Mouse (Mus musculus): ENCODE results near the gene Mtrf1l. TPM values are rescaled to one million over a fixed set of nuclear protein-coding genes. Genes with fewer than 3 reads are reported as not detected.

Gene Mtrf1l
- polyA plus RNA-seq, 1 experiment from 2014 or later: 9.3 TPM

- no peak overlapping the region for H3K4me2 ChIP-seq (replicated peaks; ENCODE audit: low read depth)
- H3K9ac ChIP-seq (ENCODE audit: low read depth, low read length): no peak overlapping the region
- no peak overlapping the region for H3K27ac ChIP-seq (ENCODE audit: low read depth, low read length)
- no peak overlapping the region for H3K4me3 ChIP-seq (ENCODE audit: low read depth, low read length)
- H3K4me1 ChIP-seq (replicated peaks; ENCODE audit: control insufficient read depth, insufficient read depth, low read length): no peaks in the 10 kb centered on the region
- peak; percentile 53 for TF ChIP-seq CTCF (IDR thresholded peaks at IDR 0.05; ENCODE audit: low read depth)
- 74% methylated on average over 4 of the region's 4 CpGs for WGBS
- ATAC-seq: no peak
- no peaks in the 10 kb centered on the region for H3K27me3 ChIP-seq (replicated peaks; ENCODE audit: control insufficient read depth, insufficient read depth, low read length)
- H3K36me3 ChIP-seq (ENCODE audit: control insufficient read depth, insufficient read depth): no peaks in the 10 kb centered on the region
- H3K9me3 ChIP-seq (ENCODE audit: control insufficient read depth): no peaks in the 10 kb centered on the region
Observed at GRCm38 (mm10) chr10:5859729-5860128, 36.0 kb upstream of the Mtrf1l start.

- H3K4me3 ChIP-seq (ENCODE audit: low read depth, low read length): no peak overlapping the region
- H3K9me3 ChIP-seq (ENCODE audit: control insufficient read depth): no peaks in the 10 kb centered on the region
- no peak for TF ChIP-seq CTCF (IDR thresholded peaks at IDR 0.05; ENCODE audit: low read depth)
- no peak overlapping the region; the same call in 1 of the 2 replicates for H3K4me2 ChIP-seq (replicated peaks; ENCODE audit: low read depth)
- H3K4me1 ChIP-seq (replicated peaks; ENCODE audit: control insufficient read depth, insufficient read depth, low read length): no peaks in the 10 kb centered on the region
- H3K36me3 ChIP-seq (ENCODE audit: control insufficient read depth, insufficient read depth): no peaks in the 10 kb centered on the region
- WGBS: 55% methylated on average over 10 of the region's 10 CpGs
- H3K27ac ChIP-seq (ENCODE audit: low read depth, low read length): no peak overlapping the region
- no peaks in the 10 kb centered on the region for H3K27me3 ChIP-seq (replicated peaks; ENCODE audit: control insufficient read depth, insufficient read depth, low read length)
- ATAC-seq: no peak
- no peak overlapping the region for H3K9ac ChIP-seq (ENCODE audit: low read depth, low read length)
Observed at GRCm38 (mm10) chr10:5857996-5858549, 34.4 kb upstream of the Mtrf1l start.

- TF ChIP-seq CTCF (IDR thresholded peaks at IDR 0.05; ENCODE audit: low read depth): no peak
- ATAC-seq: no peak
- WGBS: 88% methylated on average over 8 of the region's 8 CpGs
Observed at GRCm38 (mm10) chr10:5853290-5853868, 29.7 kb upstream of the Mtrf1l start.

GRCm38 (mm10) chr10:5846939-5847338 lies 23.2 kb upstream of the Mtrf1l start:
- no peak for ATAC-seq
- no peaks in the 10 kb centered on the region for H3K27me3 ChIP-seq (replicated peaks; ENCODE audit: control insufficient read depth, insufficient read depth, low read length)
- TF ChIP-seq CTCF (IDR thresholded peaks at IDR 0.05; ENCODE audit: low read depth): peak; percentile 68
- H3K4me1 ChIP-seq (replicated peaks; ENCODE audit: control insufficient read depth, insufficient read depth, low read length): no peaks in the 10 kb centered on the region
- no peak overlapping the region for H3K9ac ChIP-seq (ENCODE audit: low read depth, low read length)
- H3K4me2 ChIP-seq (replicated peaks; ENCODE audit: low read depth): no peak overlapping the region
- 35% methylated on average over 2 of the region's 2 CpGs for WGBS
- no peaks in the 10 kb centered on the region for H3K36me3 ChIP-seq (ENCODE audit: control insufficient read depth, insufficient read depth)
- H3K9me3 ChIP-seq (ENCODE audit: control insufficient read depth): no peaks in the 10 kb centered on the region
- no peak overlapping the region for H3K4me3 ChIP-seq (ENCODE audit: low read depth, low read length)
- no peak overlapping the region for H3K27ac ChIP-seq (ENCODE audit: low read depth, low read length)

More at GRCm38 (mm10) chr10:5853290-5853868, 29.7 kb upstream of the Mtrf1l start:
- Histone ChIP-seq H3K9ac (ENCODE audit: low read depth, low read length) (no peak overlapping the region), H3K4me2 (replicated peaks; ENCODE audit: low read depth) (no peak overlapping the region), H3K27ac (ENCODE audit: low read depth, low read length) (no peak overlapping the region), H3K4me1 (replicated peaks; ENCODE audit: control insufficient read depth, insufficient read depth, low read length) (no peaks in the 10 kb centered on the region), H3K4me3 (ENCODE audit: low read depth, low read length) (no peak overlapping the region), H3K9me3 (ENCODE audit: control insufficient read depth) (no peaks in the 10 kb centered on the region), H3K27me3 (replicated peaks; ENCODE audit: control insufficient read depth, insufficient read depth, low read length) (no peaks in the 10 kb centered on the region), H3K36me3 (ENCODE audit: control insufficient read depth, insufficient read depth) (no peaks in the 10 kb centered on the region)

GRCm38 (mm10) chr10:5841369-5841768 lies 17.7 kb upstream of the Mtrf1l start:
- WGBS: 83% methylated on average over 4 of the region's 4 CpGs
- Histone ChIP-seq H3K9me3 (ENCODE audit: control insufficient read depth) (no peaks in the 10 kb centered on the region), H3K4me2 (replicated peaks; ENCODE audit: low read depth) (no peak overlapping the region), H3K27ac (ENCODE audit: low read depth, low read length) (no peak overlapping the region), H3K36me3 (ENCODE audit: control insufficient read depth, insufficient read depth) (no peaks in the 10 kb centered on the region), H3K27me3 (replicated peaks; ENCODE audit: control insufficient read depth, insufficient read depth, low read length) (no peaks in the 10 kb centered on the region), H3K9ac (ENCODE audit: low read depth, low read length) (no peak overlapping the region), H3K4me1 (replicated peaks; ENCODE audit: control insufficient read depth, insufficient read depth, low read length) (no peaks in the 10 kb centered on the region), H3K4me3 (ENCODE audit: low read depth, low read length) (no peak overlapping the region)
- peak; percentile 79 for TF ChIP-seq CTCF (IDR thresholded peaks at IDR 0.05; ENCODE audit: low read depth)
- no peak for ATAC-seq

- WGBS: 66% methylated on average over 6 of the region's 6 CpGs
- H3K27ac ChIP-seq (ENCODE audit: low read depth, low read length): no peak overlapping the region
- TF ChIP-seq CTCF (IDR thresholded peaks at IDR 0.05; ENCODE audit: low read depth): no peak
- H3K9ac ChIP-seq (ENCODE audit: low read depth, low read length): no peak overlapping the region
- H3K4me2 ChIP-seq (replicated peaks; ENCODE audit: low read depth): no peak overlapping the region
- H3K27me3 ChIP-seq (replicated peaks; ENCODE audit: control insufficient read depth, insufficient read depth, low read length): no peaks in the 10 kb centered on the region
- H3K4me1 ChIP-seq (replicated peaks; ENCODE audit: control insufficient read depth, insufficient read depth, low read length): no peaks in the 10 kb centered on the region; the same call in 1 of the 2 replicates
- ATAC-seq: no peak
- no peaks in the 10 kb centered on the region for H3K36me3 ChIP-seq (ENCODE audit: control insufficient read depth, insufficient read depth)
- H3K9me3 ChIP-seq (ENCODE audit: control insufficient read depth): no peaks in the 10 kb centered on the region
- no peak overlapping the region for H3K4me3 ChIP-seq (ENCODE audit: low read depth, low read length)
Observed at GRCm38 (mm10) chr10:5826336-5827025, 2.8 kb upstream of the Mtrf1l start.

Data from intestine, postnatal 0 days (tissue).